Mouse (Mus musculus): Measurements from ENCODE around the gene Krt77.
A peak's percentile ranks its signal among the peaks of the same experiment; 100 is the strongest.

Gene Krt77

DNA sequence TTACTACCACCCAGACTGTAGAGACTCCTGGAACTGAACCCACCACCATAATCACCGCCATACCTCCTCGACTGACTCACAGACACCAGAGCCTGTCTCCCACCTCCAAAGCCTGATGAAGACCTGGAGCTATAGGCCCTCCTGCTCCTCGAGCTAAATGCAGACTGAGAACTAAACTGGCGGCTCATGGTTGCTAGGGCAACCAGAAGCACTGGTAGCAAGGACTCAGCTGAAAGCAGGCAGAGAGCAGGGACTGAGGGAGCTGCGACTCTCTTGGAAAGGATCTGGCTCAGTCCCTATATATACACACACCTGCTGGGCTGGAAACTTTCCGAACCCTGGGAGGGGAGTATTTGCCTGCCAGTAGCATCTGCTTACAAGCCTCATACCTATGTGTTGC is at the start of gene Krt77:
TSS of gene Krt77 (minus strand) at position 275 of the 400 bp plus-strand sequence.
- no peak for DNase-seq

DNA sequence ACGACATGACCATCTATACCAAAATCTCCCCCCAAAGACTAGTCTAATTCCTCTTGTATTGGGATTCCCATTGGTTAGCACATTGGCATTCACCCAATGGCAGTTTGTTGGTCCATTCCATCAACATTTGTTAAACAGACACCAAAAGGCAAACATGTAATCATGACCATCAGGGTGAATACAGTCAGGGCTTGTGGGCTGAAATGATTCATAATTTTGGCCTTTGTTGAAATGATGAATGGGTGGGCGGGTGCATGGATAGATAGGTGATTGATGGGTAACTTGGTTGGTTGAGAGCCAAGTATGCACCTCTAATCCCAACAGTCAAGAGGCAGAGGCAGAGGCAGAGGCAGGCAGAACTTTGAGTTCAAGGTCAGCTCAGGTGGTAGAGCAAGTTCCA is 46.6 kb upstream of the Krt77 start:
- no peak for DNase-seq

DNA sequence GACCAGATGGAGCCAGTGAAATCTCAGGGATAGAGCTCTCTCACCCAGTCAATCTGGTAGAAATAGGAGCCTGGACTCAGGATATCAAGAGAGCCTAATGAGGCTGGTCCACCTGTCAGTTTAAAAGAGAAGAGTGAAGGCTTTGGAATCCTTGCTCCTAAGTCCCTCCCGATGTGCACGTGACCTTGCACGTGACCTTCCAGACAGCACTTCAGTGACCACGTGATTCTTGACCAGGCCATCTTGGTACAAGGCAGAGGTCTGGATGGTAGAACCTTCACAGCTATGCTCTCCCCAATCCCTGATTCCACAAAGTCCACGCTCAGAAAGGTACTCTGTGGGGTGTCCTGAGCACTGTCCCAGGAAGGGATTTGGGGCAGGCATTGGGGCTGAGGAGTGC is 35.3 kb upstream of the Krt77 start:
- no peak for DNase-seq

DNA sequence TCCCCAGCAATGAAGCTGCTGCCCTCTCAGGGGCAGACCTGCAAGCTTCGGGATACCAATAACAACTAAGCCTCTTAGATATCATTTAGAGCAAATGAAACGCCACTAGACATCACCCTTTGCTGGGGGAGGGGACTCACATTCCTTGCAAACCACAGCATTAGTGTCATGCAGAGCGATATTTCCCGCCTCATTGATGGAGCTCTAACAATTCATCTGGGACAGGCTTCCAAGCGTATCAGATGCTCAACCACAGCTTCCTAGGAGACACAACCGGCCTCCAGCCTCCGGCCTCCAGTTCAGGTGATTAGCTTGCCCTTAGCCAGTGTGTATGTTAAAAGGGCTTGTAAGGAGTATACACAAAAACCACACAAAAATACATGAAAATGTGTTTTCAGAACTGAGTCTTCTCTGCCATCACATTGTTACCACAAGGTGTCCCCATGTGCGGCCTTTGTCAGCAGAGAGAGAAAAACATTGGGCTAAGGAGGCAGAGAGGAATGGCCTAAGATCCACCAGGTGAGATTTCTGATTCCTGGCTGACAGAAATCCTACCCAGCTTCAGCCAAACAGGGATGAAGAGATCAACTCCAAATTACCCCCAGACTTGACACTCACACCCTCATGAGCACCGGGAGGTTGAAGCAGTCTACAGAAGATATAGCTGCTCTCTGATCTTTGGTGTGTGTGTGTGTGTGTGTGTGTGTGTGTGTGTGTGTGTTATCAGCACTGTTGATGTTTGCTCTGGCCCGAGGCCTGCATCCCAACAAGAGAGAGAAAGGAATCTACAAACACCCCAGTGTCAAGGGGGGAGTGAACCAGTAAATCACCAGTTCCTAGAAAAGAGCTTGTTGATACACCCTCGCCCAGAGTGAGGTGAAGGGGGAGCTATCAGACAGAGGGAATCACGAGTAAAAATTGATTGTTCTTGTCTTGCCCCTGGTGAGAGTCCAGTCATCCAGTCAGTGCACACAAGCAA is 33.0 kb upstream of the Krt77 start:
- no peak for DNase-seq

DNA sequence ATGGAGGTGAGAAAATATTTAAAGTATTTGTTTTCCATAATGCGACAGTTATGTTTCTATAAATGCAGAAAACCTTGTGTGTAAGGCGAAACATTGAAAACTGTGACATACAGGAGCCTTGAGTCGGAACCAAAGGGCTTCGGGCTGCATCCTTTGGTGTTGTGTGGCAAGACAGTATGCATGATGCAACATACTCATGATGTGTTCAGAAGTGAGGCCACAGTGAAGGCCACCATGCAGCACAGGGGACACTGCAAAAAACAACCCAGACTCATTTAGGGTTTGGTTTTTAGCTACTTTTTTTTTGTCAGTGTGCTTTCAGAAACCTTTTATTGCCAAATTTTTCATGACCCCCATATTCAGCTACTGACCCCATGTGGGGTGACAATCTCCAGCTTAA is 25.7 kb upstream of the Krt77 start:
- no peak for DNase-seq

DNA sequence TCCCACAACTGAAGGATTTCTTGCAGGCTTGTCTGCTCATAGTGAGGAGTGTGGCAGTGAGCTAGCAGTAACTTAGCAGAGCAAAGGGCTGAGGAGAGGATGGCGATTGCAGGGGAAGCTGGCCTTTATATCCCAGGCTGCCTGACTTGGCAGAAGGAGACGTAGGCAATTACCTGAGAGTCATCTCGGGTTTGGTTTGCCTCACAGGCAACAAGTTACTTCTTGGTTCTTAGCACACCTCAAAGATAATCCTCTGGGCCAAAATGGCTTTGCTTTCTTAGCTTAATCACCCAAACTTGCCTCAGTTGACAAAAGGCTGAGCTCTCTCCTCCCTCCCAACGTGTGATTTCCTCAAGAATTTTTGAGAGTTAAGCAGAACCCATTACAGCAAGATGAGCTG is 23.3 kb upstream of the Krt77 start, which contains the start of gene Krt76:
TSS of gene Krt76 (minus strand) at position 101 of the 400 bp plus-strand sequence.
- no peak for DNase-seq

DNA sequence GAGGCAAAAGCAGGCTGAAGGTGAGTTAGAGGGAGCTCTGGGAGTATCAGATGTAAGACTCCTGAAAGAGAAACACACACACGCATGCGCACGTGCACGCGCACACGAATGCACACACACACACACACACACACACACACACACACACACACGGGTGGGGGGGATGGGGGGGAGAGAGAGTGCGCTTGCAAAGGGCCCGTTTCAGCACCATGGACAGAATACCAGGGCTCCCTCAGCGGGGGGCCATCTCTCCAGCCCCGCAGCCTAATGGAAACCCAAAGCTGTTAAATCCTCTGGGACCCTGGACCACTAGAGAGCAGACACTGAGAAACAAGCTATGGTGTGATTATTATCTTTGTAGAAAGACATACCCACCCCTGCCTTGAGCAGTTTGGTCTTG is 10.3 kb upstream of the Krt77 start:
- no peak for DNase-seq

- no peak for DNase-seq
These were observed 8.5 kb upstream of the Krt77 start for GRCm38 (mm10) chr15:101878041-101878440.

DNA sequence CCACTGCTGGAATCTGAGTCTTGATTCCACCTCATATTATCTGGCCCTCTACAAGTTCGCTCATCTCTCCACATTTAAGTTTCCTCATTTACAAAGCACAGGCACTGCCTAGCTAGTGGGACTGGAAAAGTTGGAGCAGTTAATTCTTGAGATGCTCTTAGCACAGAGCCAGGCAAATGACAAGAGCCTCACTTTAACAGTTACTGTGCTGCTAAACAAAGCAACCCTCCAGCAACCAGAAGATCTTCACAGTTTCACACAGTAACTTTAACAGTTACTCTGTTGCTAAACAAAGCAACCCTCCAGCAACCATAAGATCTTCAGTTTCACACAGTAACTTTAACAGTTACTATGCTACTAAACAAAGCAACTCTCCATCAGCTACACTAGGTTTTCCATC is 4.9 kb upstream of the Krt77 start:
- no peak for DNase-seq

DNA sequence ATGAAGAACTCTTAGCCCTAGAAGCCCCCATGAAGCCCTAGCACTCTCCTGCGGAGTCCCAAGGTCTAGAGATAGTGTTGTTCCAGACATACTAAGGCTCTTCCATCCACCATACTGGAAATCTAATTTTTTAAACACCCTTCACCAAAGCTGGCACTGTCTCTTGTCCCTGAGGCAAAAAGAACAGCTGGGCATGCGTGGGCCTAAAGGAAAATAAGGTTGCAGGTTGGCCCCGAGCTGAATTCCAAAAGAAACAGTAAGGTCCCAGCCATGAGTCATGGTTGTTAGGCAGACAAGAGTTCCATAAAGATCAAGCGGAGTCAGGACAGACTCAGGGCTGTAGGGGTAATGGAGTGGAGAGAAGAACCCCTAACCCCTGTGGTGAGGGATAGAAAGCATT is 3.7 kb upstream of the Krt77 start:
- no peak for DNase-seq

- DNase-seq = no peak
These were observed 2.8 kb downstream of the Krt77 start for GRCm38 (mm10) chr15:101866754-101867153.

DNA sequence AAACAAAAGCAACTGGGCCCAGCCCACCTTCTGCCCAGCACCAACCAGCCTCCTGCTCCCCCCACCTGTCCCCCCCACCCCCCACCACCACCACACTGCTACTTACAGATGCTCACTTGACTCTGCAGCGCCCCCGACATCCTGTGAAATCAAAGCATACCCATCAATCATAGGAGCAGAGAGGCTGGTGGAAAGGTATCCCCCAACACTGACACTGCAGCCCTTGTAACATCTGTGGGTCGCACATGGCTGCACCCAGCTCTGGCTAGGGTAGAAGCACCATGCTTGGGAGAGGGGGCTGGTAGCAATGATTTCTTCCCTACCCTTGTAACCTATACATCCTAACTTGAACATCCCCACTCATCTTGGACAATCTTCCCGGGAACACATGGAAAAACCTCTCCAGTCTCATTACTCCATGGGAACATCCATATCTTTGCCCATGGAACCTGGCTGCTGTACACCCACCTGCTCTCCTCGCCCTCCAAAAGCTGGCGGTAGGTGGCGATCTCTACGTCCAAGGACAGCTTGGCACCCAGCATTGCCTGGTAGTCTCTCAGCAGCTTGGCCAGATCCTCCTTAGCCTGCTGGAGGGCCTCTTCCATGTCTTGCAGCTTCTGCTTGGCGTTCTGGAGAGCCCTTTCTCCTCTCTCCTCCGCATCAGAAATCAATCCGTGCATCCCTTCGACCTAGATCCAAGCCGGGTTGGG is 8.9 kb downstream of the Krt77 start:
- DNase-seq = no peak

- peak; percentile 30 for DNase-seq
These were observed 9.8 kb downstream of the Krt77 start for GRCm38 (mm10) chr15:101859735-101860170.

DNA sequence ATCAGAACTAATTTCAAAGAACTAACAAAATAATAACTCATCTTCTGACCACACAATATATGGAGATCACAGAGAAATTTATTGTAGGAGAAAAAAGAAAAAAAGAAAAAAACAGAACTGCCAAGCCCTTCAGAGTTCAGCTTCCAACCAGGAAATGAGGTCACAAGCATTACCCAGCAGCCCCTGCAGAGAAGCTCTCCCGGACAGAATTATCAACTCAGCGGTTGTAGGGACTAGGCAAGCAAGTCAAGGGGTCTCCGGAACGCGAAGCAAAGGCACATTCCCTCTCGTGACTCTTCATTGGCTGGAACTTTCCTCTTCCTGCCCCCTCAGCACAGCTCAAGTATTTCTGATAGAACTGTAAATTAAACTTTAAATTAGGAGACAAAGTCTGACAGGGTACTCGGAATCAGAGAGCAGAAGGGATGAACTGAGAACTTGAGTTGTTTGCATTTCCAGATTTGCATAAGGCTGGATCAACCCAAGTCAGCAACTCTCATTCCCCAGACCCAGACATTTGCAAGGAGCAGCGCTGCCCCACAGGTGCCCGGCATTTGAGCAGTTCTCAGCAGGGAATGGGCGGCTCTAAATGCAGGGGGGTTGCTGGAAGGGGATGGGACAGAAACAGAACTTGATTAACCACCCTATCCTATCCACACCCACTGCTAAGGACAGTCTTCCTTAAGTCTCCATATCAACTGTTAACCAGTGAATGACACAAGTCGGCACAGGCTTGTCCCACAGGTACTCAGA is 10.7 kb downstream of the Krt77 start:
- no peak for DNase-seq

GRCm38 (mm10) chr15:101856696-101857095 is 12.8 kb downstream of the Krt77 start:
- no peak for DNase-seq

- DNase-seq = no peak
These were observed 13.8 kb downstream of the Krt77 start for GRCm38 (mm10) chr15:101855732-101856131.

DNA sequence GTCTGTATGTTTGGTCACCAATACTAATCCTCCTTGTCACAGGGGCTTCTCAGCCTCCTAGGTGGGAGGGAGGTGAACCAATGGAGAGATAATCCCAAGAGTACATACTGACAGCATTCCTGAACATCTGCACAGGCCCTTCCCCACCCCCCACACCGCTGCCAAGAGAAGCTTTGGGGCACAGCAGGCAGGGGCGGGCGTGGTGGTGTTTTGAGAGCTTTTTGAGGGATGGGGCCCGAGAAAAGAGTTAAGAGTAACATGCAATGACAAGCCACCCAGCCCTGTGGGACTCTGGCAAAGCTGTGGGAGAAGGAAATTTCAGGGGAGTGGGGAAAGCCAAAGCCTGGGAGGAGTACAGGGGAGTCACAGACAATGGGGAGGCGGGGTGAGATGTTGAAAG is 15.2 kb downstream of the Krt77 start:
- no peak for DNase-seq

- no peak for DNase-seq
These were observed 16.9 kb downstream of the Krt77 start for GRCm38 (mm10) chr15:101852571-101852970.

DNA sequence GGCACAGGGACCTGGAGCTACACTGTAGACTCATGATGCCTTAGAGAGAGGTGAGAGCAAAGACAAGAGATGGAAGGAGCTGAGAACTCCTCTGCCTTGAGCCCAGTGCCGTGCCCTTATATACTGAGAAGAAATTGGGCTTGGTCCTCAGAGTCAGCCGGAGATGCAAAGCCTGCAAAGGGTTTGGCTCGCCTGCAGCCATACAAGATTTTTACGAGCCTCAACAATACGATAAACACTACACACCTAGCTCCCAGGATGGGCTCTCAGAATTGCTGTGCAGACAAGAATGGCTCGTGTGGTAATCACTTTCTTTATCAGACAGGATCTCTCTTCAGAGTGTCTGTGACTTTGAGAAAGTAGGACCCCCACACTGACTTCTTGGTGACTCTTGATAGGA is 18.8 kb downstream of the Krt77 start, which contains the start of gene Krt1:
TSS of gene Krt1 (minus strand) at position 101 of the 400 bp plus-strand sequence.
- DNase-seq = no peak

DNA sequence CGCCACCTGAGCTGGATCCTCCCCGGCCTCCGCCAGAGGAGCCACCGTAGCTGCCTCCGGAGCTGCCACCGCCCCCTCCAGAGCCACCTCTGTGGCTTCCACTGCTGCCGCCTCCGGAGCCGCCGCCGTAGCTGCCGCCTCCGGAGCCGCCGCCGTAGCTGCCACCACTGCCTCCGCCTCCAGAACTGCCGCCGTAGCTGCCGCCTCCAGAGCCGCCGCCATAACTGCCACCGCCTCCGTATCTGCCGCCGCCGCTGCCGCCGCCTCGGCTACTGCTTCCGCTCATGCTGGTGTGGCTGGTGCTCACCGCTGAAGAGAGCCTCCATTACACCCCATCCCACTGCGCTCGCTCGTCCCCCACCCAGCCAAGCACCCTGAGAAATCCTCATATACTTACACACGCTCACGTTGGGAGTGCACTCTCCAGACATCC is 23.5 kb downstream of the Krt77 start:
- peak; percentile 8 for DNase-seq

- no peak for DNase-seq
These were observed 26.3 kb downstream of the Krt77 start for GRCm38 (mm10) chr15:101843192-101843591.

- DNase-seq = no peak
These were observed 34.6 kb downstream of the Krt77 start for GRCm38 (mm10) chr15:101834784-101835328.

DNA sequence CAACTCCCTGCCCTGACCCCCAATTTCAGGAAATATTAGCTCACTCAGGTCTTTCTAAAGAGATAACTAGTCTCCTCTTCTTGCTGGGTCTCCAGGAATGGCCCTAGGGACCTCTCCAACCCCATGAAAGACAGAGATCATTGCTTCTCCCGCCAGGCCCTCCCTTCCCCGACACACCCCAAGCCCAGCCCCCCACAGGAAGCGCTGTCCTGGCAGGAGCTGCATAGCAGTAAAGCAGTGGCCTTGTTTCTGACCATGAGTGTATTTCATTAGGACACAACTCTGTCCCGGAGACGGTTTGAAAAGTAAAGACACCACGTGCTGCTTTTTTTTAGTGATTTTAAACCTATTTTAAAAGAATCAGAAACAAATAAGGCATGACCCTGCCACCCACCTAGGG is 36.4 kb downstream of the Krt77 start:
- no peak for DNase-seq
